Comparison of ENCODE assay signal across 8 mouse cellular contexts in genomic region chr6:83057790-83058189, GRCm38 (mm10). TPM values are rescaled to one million over a fixed set of nuclear protein-coding genes. Genes with fewer than 3 reads are reported as not detected.
DNase-seq lines count a peak whose midpoint lies in the region; ATAC-seq and TF ChIP-seq lines count a peak whose summit lies in the region.

Gene Dqx1, plus strand, starts transcription at chr6:83057844.

- no peak for TF ChIP-seq EP300 in stomach, postnatal 0 days (optimal IDR thresholded peaks at IDR 0.05)

- 0 out of 2 replicates have a peak, but pooled peaks cover 12% of the 10 kb centered on the region for H3K27me3 ChIP-seq in midbrain, embryonic 14.5 days (ENCODE audit: control insufficient read depth, insufficient read depth, low read length)
- H3K27me3 ChIP-seq in midbrain, embryonic 16.5 days (ENCODE audit: control insufficient read depth, insufficient read depth, low read depth, low read length), result peaks cover 19% of the 10 kb centered on the region
- no peaks in the 10 kb centered on the region for H3K27me3 ChIP-seq in stomach, postnatal 0 days (ENCODE audit: control insufficient read depth, insufficient read depth, low read length)
- H3K27me3 ChIP-seq in forebrain, embryonic 13.5 days, result peaks cover 32% of the 10 kb centered on the region

- no peak within 1 kb of the TSS for H3K4me3 ChIP-seq in midbrain, embryonic 14.5 days (replicated peaks; ENCODE audit: low read depth, low read length)
- H3K4me3 ChIP-seq in midbrain, embryonic 16.5 days (ENCODE audit: low read depth, low read length), result no peak within 1 kb of the TSS
- H3K4me3 ChIP-seq in stomach, postnatal 0 days (ENCODE audit: low read depth, low read length), result peak within 1 kb of the TSS; percentile 10; the same call in 1 of the 2 replicates
- H3K4me3 ChIP-seq in forebrain, embryonic 13.5 days, result no peak within 1 kb of the TSS

- 45% methylated on average over 3 of the region's 3 CpGs for WGBS in midbrain, embryonic 14.5 days
- 65% methylated on average over 3 of the region's 3 CpGs for WGBS in midbrain, embryonic 16.5 days
- WGBS in stomach, postnatal 0 days, result 29% methylated on average over 3 of the region's 3 CpGs
- 65% methylated on average over 3 of the region's 3 CpGs for WGBS in forebrain, embryonic 13.5 days

- peak; percentile 35 for DNase-seq in CD4-positive, CD25-positive, alpha-beta regulatory T cell, adult 2 months (ENCODE audit: low read depth, low spot score)
- peak; percentile 46 for DNase-seq in midbrain, embryonic 14.5 days
- peak; percentile 50 to 73 for DNase-seq in kidney, postnatal 4 days
- DNase-seq in stomach, postnatal 0 days (ENCODE audit: low spot score), result peak; percentile 91
- no peak for DNase-seq in thymus, postnatal 10 days (ENCODE audit: low spot score in 2 of 2)

- H3K36me3 ChIP-seq in midbrain, embryonic 14.5 days (ENCODE audit: control insufficient read depth, insufficient read depth, low read length), result peaks cover 22% of the 10 kb centered on the region
- H3K36me3 ChIP-seq in midbrain, embryonic 16.5 days (ENCODE audit: control insufficient read depth, insufficient read depth, low read length), result peaks cover 7% of the 10 kb centered on the region; the same call in 1 of the 2 replicates
- H3K36me3 ChIP-seq in stomach, postnatal 0 days (ENCODE audit: control insufficient read depth, insufficient read depth, low read length), result peaks cover 11% of the 10 kb centered on the region
- peaks cover 23% of the 10 kb centered on the region for H3K36me3 ChIP-seq in forebrain, embryonic 13.5 days (ENCODE audit: poor library complexity, severe bottlenecking)

- no peak within 1 kb of the TSS for H3K27ac ChIP-seq in midbrain, embryonic 14.5 days (replicated peaks; ENCODE audit: low read depth, low read length)
- H3K27ac ChIP-seq in midbrain, embryonic 16.5 days (ENCODE audit: low read length), result no peak within 1 kb of the TSS
- peak within 1 kb of the TSS; percentile 53 for H3K27ac ChIP-seq in stomach, postnatal 0 days (replicated peaks)
- no peak within 1 kb of the TSS for H3K27ac ChIP-seq in forebrain, embryonic 13.5 days

- no peak within 1 kb of the TSS for H3K9ac ChIP-seq in midbrain, embryonic 14.5 days (replicated peaks; ENCODE audit: low read length)
- H3K9ac ChIP-seq in midbrain, embryonic 16.5 days (ENCODE audit: low read depth, low read length), result no peak within 1 kb of the TSS
- 0 out of 2 replicates have a peak within 1 kb of the TSS, but pooled peaks have one; percentile 27 for H3K9ac ChIP-seq in stomach, postnatal 0 days (ENCODE audit: low read length)
- H3K9ac ChIP-seq in forebrain, embryonic 13.5 days, result no peak within 1 kb of the TSS

- TF ChIP-seq CTCF in stomach, postnatal 0 days (IDR thresholded peaks at IDR 0.05; ENCODE audit: low read depth), result no peak

- H3K4me1 ChIP-seq in midbrain, embryonic 14.5 days (ENCODE audit: control insufficient read depth, insufficient read depth, low read length), result peaks cover 16% of the 10 kb centered on the region
- peaks cover 19% of the 10 kb centered on the region for H3K4me1 ChIP-seq in midbrain, embryonic 16.5 days (ENCODE audit: control insufficient read depth, insufficient read depth, low read length)
- no peaks in the 10 kb centered on the region; the same call in 1 of the 2 replicates for H3K4me1 ChIP-seq in stomach, postnatal 0 days (replicated peaks; ENCODE audit: control insufficient read depth, insufficient read depth)
- peaks cover 23% of the 10 kb centered on the region for H3K4me1 ChIP-seq in forebrain, embryonic 13.5 days

- H3K4me2 ChIP-seq in midbrain, embryonic 14.5 days (ENCODE audit: low read length), result no peak within 1 kb of the TSS
- no peak within 1 kb of the TSS for H3K4me2 ChIP-seq in midbrain, embryonic 16.5 days (ENCODE audit: low read length)
- H3K4me2 ChIP-seq in stomach, postnatal 0 days (replicated peaks; ENCODE audit: low read depth), result peak within 1 kb of the TSS; percentile 43
- H3K4me2 ChIP-seq in forebrain, embryonic 13.5 days, result no peak within 1 kb of the TSS

- no peaks in the 10 kb centered on the region for H3K9me3 ChIP-seq in midbrain, embryonic 14.5 days (ENCODE audit: control insufficient read depth, low read length)
- no peaks in the 10 kb centered on the region for H3K9me3 ChIP-seq in midbrain, embryonic 16.5 days (replicated peaks; ENCODE audit: control insufficient read depth, low read length, poor library complexity, severe bottlenecking)
- no peaks in the 10 kb centered on the region for H3K9me3 ChIP-seq in stomach, postnatal 0 days (ENCODE audit: control insufficient read depth, low read length)
- H3K9me3 ChIP-seq in forebrain, embryonic 13.5 days (replicated peaks), result no peaks in the 10 kb centered on the region

- ATAC-seq in CD4-positive, CD25-positive, alpha-beta regulatory T cell, adult 4 months, result no peak
- ATAC-seq in midbrain, embryonic 14.5 days (ENCODE audit: low FRiP score, low TSS enrichment), result no peak
- ATAC-seq in midbrain, embryonic 16.5 days, result no peak
- ATAC-seq in stomach, postnatal 0 days (ENCODE audit: low FRiP score, low TSS enrichment), result peak; percentile 85
- ATAC-seq in forebrain, embryonic 13.5 days, result no peak

RNA-seq across cellular contexts. Expression of gene Dqx1, which starts in this region (rescaled TPM):
- 1 to 10 TPM; 1.9 to 4.5 TPM for polyA plus RNA-seq in CD4-positive, CD25-positive, alpha-beta regulatory T cell, adult 4 months (2017; shearing (Covaris generic))
- 0.53 and 0.68 TPM in 2 replicates for polyA plus RNA-seq in midbrain, embryonic 14.5 days (2014; fragmentation: Nextera tagmentation; extraction: Ambion mirVana)
- polyA plus RNA-seq in midbrain, embryonic 16.5 days (2015; fragmentation: Nextera tagmentation; extraction: Ambion mirVana), result 0.30 and 0.37 TPM in 2 replicates
- polyA plus RNA-seq in stomach, postnatal 0 days (2015; fragmentation: Nextera tagmentation; extraction: Ambion mirVana), result 5.4 and 5.8 TPM in 2 replicates
- 0.53 and 0.59 TPM in 2 replicates for polyA plus RNA-seq in forebrain, embryonic 13.5 days (2015; fragmentation: Nextera tagmentation; extraction: Ambion mirVana)

Comparison
In these comparisons a context has a peak if more than half of its experiments do, and no peak if none do; other contexts are left out.
1. Peak in DNase-seq in midbrain, embryonic 14.5 days; RNA of the gene not detected or under 1 TPM.
2. DNase-seq: peak in CD4-positive, CD25-positive, alpha-beta regulatory T cell, adult 2 months (single experiment), kidney, postnatal 4 days (2 of 2) and stomach, postnatal 0 days (single experiment); none in thymus, postnatal 10 days (0 of 2).